Mouse (Mus musculus): Measurements from ENCODE around the gene Mtif2.

Mtif2 gene

GRCm38 (mm10) chr11:29560452-29560851 is 34.2 kb downstream of the Mtif2 start:
- DNase-seq = no peak

- no peak for DNase-seq
Observed at GRCm38 (mm10) chr11:29560990-29561389, 34.8 kb downstream of the Mtif2 start.

- no peak for DNase-seq
Observed at GRCm38 (mm10) chr11:29563406-29563805, 37.2 kb downstream of the Mtif2 start.

GRCm38 (mm10) chr11:29571536-29571935 is 45.3 kb downstream of the Mtif2 start:
- DNase-seq = no peak

GRCm38 (mm10) chr11:29572656-29573055 is 46.4 kb downstream of the Mtif2 start:
- DNase-seq = no peak

GRCm38 (mm10) chr11:29579610-29580009 is 53.4 kb downstream of the Mtif2 start:
- DNase-seq = no peak
